Mouse (Mus musculus): ENCODE data around the gene Kcnc3. TPM values are rescaled to one million over a fixed set of nuclear protein-coding genes. Genes with fewer than 3 reads are reported as not detected.

Kcnc3 gene
- polyA plus RNA-seq, 1 experiment from 2014 or later = 0.44 TPM

Other genes with a start within 250 kb of the Kcnc3 start
- 1.8 and 2.4 TPM in 2 replicates for gene Syt3, start 206.6 kb upstream of the Kcnc3 start, polyA plus RNA-seq (2016; fragmentation: Nextera tagmentation; extraction: Ambion mirVana)
- 1.1 and 1.9 TPM in 2 replicates for gene 1700008O03Rik, start 204.8 kb upstream of the Kcnc3 start, polyA plus RNA-seq (2016; fragmentation: Nextera tagmentation; extraction: Ambion mirVana)
- gene Lrrc4b, start 161.6 kb upstream of the Kcnc3 start, polyA plus RNA-seq (2016; fragmentation: Nextera tagmentation; extraction: Ambion mirVana) = 0.68 and 1.1 TPM in 2 replicates
- 0.64 TPM in 1 of 2 replicates, not detected in the other for gene Aspdh, start 125.3 kb upstream of the Kcnc3 start, polyA plus RNA-seq (2016; fragmentation: Nextera tagmentation; extraction: Ambion mirVana)
- 80.3 and 85.1 TPM in 2 replicates for gene Josd2, start 122.7 kb upstream of the Kcnc3 start, polyA plus RNA-seq (2016; fragmentation: Nextera tagmentation; extraction: Ambion mirVana)
- gene Emc10, start 94.1 kb upstream of the Kcnc3 start, polyA plus RNA-seq (2016; fragmentation: Nextera tagmentation; extraction: Ambion mirVana) = 82.7 and 85.8 TPM in 2 replicates
- 13.5 and 14.4 TPM in 2 replicates for gene Fam71e1, start 94.1 kb upstream of the Kcnc3 start, polyA plus RNA-seq (2016; fragmentation: Nextera tagmentation; extraction: Ambion mirVana)
- 0.04 and 0.08 TPM in 2 replicates for gene Mybpc2, start 66.0 kb upstream of the Kcnc3 start, polyA plus RNA-seq (2016; fragmentation: Nextera tagmentation; extraction: Ambion mirVana)
- not detected in 2 replicates for gene Spib, start 58.6 kb upstream of the Kcnc3 start, polyA plus RNA-seq (2016; fragmentation: Nextera tagmentation; extraction: Ambion mirVana)
- 164 and 171 TPM in 2 replicates for gene Pold1, start 41.8 kb upstream of the Kcnc3 start, polyA plus RNA-seq (2016; fragmentation: Nextera tagmentation; extraction: Ambion mirVana)
- gene Nr1h2, start 36.7 kb upstream of the Kcnc3 start, polyA plus RNA-seq (2016; fragmentation: Nextera tagmentation; extraction: Ambion mirVana) = 75.0 and 77.6 TPM in 2 replicates
- 0.78 and 0.88 TPM in 2 replicates for gene Napsa, start 18.3 kb upstream of the Kcnc3 start, polyA plus RNA-seq (2016; fragmentation: Nextera tagmentation; extraction: Ambion mirVana)
- gene Myh14, start 80.2 kb downstream of the Kcnc3 start, polyA plus RNA-seq (2016; fragmentation: Nextera tagmentation; extraction: Ambion mirVana) = 2.7 and 4.3 TPM in 2 replicates
- not detected in 2 replicates for gene Izumo2, start 118.1 kb downstream of the Kcnc3 start, polyA plus RNA-seq (2016; fragmentation: Nextera tagmentation; extraction: Ambion mirVana)
- gene Vrk3, start 157.7 kb downstream of the Kcnc3 start, polyA plus RNA-seq (2016; fragmentation: Nextera tagmentation; extraction: Ambion mirVana) = 37.5 and 39.3 TPM in 2 replicates
- 3.6 and 4.2 TPM in 2 replicates for gene Zfp473, start 160.4 kb downstream of the Kcnc3 start, polyA plus RNA-seq (2016; fragmentation: Nextera tagmentation; extraction: Ambion mirVana)
- 169 and 173 TPM in 2 replicates for gene Nup62, start 225.4 kb downstream of the Kcnc3 start, polyA plus RNA-seq (2016; fragmentation: Nextera tagmentation; extraction: Ambion mirVana)
- gene Il4i1, start 225.7 kb downstream of the Kcnc3 start, polyA plus RNA-seq (2016; fragmentation: Nextera tagmentation; extraction: Ambion mirVana) = 1.0 and 1.5 TPM in 2 replicates
- gene Atf5, start 226.0 kb downstream of the Kcnc3 start, polyA plus RNA-seq (2016; fragmentation: Nextera tagmentation; extraction: Ambion mirVana) = 3.2 and 3.6 TPM in 2 replicates